Mouse (Mus musculus) adrenal gland, adult (tissue): ENCODE data around the gene Trappc10.

Source experiments
- DNase-seq, 2 experiments: peaks; one replicate each; pipeline ENCODE4 v3.0.0; 2022 to 2023; ENCODE audit warnings: low spot score in 1 of 2; ENCODE audit not compliant: inconsistent age in 2 of 2

Trappc10 gene

DNA sequence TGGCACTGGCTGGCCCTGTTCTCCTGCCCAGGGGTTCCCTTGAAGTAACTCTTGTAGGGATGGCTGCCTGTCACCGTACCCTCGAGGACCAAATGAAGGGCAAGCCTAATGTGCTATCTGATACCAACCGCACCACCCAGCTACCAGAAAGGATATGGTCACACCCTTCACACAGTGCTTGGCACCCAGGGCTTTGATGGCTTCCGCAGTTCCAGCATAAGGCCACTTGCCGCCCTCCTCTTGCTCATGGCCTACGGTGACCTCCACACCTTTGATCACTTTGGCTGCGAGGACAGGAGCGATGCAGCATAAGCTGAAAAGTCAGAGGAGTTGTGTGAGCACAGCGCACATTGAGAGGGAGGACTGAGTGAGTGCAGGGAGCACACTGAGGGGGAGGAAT lies 81.2 kb downstream of the Trappc10 start:
- no peak for DNase-seq

GRCm38 (mm10) chr10:78162646-78163045 lies 81.8 kb downstream of the Trappc10 start:
- DNase-seq = no peak

DNA sequence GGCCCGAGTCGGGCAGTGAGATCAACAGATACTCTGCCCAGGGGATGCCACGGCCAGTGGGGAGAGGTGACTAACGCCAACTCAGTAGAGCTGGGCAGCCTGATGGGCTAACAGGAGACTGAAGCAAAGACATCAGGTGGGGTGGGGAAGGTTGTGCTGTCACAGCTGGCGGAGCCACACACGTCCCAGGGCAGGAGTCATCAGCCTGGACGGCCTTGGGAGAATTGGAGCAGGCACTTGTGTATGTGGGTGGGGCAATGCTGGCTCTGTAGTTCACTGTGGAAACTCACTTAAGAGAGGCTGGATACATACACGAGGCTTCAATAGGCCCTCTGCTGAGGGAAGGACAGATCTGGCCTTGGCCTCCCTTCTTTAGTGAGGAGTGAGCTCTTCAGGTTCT lies 83.3 kb downstream of the Trappc10 start:
- DNase-seq = peak; percentile 62 to 73

DNA sequence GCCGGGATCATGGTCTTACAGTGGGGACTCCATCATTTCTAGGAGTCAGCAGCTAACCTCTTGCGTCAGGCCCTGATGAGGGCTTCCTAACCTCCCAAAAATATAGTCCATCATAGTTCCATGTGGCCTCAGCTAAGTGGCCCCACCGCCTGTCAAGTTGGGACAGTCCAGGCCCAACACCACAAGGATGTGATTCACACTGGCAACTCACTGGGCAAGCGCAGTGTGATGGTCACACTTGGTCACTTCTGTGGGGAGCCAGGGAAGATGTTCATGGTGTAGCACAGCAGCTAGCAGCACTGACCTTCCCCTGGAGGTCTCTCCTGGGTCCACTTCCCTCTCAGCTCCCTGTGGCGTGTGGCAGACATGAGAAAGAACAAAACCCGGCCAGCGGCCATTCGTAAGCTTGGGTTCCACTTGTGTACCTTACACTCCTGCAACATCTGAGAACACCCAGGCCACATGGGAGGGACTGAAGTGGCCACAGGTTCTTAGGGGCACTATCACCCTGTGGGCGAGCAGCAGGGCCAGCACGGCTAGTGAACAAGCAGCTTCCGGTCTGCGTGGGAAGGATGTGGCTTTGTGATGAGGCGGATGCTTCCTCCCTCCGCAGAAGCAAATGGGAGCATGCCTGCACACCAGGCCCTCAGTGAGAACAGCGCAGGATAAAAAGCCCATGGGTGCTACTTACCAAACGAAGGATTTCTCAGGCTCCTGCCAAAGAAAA lies 83.9 kb downstream of the Trappc10 start:
- DNase-seq = peak in 1 of 2 experiments; percentile 59

DNA sequence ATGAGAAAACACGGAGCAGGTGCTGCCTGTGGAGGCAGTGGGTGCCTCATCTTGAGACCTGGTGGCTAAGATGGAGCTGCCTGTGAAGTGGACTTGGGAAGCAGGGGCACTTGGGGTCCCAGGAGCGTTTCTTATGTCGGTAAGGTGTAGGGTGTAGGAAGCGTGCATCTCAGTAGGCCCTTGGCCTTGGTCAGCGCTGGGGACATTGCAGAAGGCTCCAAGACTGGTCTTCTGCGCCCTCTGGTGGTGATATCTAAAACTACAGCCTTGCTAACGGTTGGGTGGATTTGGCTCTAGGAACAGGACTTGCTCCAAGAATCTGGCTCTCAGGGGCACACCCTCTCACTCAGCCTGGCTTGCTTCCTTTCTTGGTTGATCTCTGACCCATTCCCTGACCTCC lies 84.5 kb downstream of the Trappc10 start:
- DNase-seq = peak; percentile 86 to 96

GRCm38 (mm10) chr10:78159252-78159878 lies 85.1 kb downstream of the Trappc10 start:
- peak; percentile 74 to 89 for DNase-seq

DNA sequence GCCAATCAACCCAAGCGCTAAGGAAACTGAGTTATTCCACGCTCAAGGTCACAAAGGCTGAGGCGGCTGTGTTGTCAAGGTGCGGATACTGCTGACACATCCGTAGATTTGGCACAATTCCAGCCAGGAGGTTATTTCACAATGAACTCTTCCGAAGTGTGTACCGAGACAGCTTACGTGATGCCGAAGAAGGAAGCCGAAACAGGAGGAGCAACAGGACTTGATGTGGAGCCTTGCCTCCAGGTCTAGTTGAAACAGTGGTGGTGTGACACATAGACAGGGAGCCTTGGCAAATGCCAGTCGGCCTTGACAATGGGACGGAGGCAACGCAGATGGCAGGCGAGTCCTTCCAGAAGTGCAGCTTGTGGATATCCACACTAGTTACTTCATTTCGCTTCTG lies 86.4 kb downstream of the Trappc10 start:
- DNase-seq = peak; percentile 65 to 87

DNA sequence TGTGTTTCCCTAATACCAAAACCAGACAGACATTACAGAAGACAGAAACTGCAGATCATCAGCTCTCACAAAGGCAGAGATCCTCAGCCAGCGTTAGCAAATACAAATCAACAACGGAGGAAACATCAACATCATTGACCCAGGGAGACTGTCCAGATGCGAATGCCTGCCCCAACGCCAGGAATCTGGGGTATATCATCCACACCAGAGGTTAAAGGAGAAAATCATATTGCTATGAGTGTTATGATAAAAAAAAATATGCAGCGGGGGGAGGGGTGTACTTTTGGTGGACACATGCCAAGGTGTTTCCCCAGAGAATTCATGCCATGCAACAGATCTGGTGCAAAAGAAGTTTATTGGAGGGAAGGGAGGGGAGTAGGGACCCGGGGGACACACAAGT lies 87.5 kb downstream of the Trappc10 start:
- DNase-seq = no peak

DNA sequence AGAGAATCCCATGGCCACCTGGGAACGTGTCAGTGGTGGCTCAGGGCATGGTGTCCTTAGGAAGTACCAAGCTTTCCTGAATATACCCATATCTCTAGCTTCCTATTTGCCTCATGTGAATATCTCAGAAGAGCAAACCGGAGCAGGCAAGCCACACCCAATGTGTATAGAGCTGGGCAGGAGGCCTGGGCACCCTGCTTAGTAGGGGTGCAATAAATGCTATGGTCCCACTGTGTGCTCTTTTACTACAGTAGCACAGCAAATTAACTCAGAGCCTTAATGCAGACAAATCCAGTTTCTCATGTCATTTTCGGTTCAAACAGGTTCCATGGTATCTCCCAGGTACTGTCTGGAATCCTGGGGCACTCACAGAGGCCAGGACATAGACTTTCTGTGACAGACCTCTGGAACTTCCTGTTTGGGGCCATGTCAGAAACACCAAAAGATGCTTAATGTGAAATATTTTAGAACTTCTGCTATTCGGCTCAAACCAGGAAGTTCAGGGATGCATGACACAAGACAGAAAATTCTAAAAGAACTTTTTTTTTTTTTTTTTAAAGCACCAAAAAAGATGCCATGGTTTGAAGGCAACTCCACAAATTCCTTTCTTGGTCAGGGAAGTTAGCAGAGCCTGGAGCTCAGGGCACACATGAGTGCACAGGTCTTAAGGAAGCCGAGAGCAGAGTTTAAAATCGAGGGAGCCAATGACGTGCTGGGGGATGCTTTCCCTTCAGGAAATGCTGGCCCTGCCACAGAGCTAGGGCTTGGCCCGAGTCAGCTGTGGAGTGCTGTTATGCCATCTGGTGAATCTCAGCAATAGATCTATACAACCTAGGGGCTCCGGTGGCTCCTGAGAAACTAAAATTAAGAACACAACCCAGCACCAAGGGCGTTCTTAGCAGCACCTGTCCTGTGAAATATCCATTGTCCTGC lies 95.3 kb downstream of the Trappc10 start:
- DNase-seq = no peak

DNA sequence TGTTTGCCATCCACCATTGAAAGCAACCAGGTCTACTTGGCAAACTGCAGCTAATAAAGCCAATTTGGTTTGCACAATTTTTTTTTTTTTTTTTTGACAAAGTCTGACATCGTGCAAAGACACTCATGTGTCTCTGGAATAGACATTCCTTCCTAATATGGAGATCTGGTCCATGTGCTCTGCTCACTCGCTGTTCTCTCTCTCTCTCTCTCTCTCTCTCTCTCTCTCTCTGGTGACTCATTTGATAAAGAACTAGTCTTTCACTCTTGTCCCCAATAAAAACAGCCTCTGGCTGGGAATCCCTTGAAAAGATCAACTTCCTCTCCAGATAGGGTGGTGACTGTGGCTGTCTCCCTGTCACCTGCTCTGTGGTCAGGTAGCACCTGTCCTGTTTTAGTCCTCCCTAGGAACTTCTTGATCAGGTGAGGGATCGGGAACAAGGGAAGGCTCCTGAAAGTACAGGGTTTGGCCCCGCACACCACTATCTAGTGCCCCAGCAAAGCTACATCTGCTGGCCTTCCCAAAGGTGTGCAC lies 96.5 kb downstream of the Trappc10 start:
- no peak for DNase-seq

DNA sequence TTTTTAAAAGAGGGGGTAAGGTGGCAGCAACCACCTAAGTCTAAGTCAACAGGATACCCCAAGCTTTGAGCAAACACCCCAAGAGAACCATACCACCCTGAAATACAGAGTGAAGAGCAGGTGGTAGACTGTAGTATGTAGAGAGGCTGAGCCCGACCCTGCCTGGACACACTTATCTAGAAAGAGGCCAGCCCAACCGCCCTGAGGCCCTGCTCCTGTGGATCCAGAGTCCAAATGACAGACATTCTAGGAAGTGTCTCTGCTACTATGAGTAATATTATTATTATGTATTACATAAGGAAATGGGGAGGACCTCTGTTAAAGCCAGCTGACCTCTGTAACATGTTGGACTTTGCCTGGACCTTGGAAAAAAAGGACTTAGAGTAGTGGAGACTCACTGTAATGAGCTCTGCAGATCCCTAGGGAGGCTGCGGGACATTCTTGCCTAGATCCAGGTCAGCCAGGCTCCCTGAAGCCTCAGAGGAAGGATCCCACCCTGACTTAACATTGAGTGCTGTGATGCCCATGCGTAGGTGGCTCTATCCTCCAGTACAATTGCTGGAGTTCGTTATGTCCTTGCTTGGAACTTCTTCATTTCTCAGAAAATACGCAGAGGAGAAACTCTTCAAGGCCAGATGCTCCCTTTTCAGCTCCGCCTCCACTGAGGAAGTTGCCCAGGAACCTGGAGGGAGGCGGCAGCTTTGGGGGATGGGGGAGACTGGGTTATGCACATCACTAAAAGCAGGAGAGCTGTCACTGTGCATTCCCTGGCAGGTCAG lies 100.5 kb downstream of the Trappc10 start:
- peak; percentile 22 to 59 for DNase-seq

DNA sequence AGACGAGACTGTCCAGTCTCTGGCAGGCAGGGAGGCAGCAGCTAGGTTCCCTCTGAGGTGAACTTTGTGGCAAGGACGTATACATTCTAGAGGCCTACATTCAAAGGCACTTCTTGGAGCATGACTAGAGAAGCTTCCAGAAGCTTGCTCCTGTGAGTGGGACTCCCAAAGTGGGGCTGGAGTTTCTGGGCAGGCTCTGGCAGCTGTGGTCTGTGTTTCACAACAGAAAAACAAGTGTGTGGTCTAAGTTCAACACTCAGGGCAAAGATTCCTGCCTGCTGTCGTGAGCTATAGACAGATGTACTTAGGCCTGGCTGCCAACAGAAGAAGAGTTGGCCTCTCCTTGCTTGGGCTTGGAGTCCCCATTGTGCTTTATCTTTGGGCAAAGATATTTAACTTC lies 103.6 kb downstream of the Trappc10 start:
- no peak for DNase-seq

GRCm38 (mm10) chr10:78140251-78140600 lies 104.2 kb downstream of the Trappc10 start:
- no peak for DNase-seq

GRCm38 (mm10) chr10:78139572-78140250 lies 104.7 kb downstream of the Trappc10 start:
- DNase-seq = peak in 1 of 2 experiments; percentile 23

DNA sequence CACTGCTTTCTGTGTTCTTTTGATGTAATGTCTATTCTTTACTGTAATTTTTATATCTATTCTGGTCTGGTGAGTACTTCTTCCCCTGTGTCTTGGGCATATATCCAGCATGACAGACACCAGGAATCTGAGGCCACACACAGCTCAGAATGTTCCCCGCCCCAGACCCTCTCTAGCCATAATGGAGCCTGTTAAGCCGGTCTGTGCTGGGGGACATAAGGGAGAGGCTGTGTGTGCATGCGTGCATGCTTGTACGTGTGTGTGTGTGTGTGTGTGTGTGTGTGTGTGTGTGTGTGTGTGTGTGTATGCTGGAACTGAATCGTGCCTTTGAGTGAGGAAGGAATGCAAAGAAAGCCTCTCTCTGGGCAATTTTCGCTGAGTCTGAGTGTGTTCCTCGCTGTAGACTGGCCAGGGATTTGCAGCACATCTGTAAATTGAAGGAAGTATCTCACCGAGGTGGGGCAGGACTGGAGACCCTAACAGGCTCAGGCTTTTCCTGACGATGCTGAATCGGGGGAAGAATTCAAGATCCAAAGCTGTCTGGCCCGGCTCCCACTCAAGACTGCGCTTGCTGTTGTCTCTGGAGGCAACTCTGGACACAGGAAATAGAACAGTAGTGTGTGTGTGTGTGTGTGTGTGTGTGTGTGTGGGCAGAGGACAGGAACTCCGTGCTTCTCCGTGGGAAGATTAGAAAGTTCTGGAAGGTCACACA lies 105.5 kb downstream of the Trappc10 start:
- DNase-seq = peak in 1 of 2 experiments; percentile 76

GRCm38 (mm10) chr10:78137191-78137590 lies 107.2 kb downstream of the Trappc10 start:
- no peak for DNase-seq
